Mouse (Mus musculus): ENCODE measurements around the gene Hs6st2. TPM values are rescaled to one million over a fixed set of nuclear protein-coding genes. Genes with fewer than 3 reads are reported as not detected.

Hs6st2 gene
- total and polyA plus RNA-seq, 3 experiments = not detected

- Histone ChIP-seq H3K9ac (ENCODE audit: insufficient read depth, low read depth) (no peak overlapping the region), H3K4me1 (ENCODE audit: control insufficient read depth in 1 of 2, insufficient read depth in 2 of 2) (no peaks in the 10 kb centered on the region), H3K36me3 (replicated peaks in 1 of 2; ENCODE audit: control insufficient read depth in 1 of 2, insufficient read depth in 1 of 2, low read length in 1 of 2) (no peaks in the 10 kb centered on the region), H3K4me2 (ENCODE audit: insufficient read depth, low read depth, poor library complexity, severe bottlenecking) (no peak overlapping the region), H3K9me3 (replicated peaks; ENCODE audit: low read length) (no peaks in the 10 kb centered on the region), H3K79me2 (replicated peaks; ENCODE audit: control insufficient read depth, extremely low read depth, insufficient read depth, poor library complexity, severe bottlenecking) (no peaks in the 10 kb centered on the region), H3K4me3 (replicated peaks in 1 of 3; ENCODE audit: low read depth in 2 of 3, low read length in 2 of 3, poor library complexity in 1 of 3) (no peak overlapping the region), H3K27me3 (replicated peaks) (no peaks in the 10 kb centered on the region), H3K27ac (ENCODE audit: insufficient read depth, low read depth) (no peak overlapping the region)
- no peak for TF ChIP-seq ZMIZ1 (IDR thresholded peaks at IDR 0.05; ENCODE audit: low read depth, low read length)
- DNase-seq (ENCODE audit: extremely low read depth) = no peak
- in situ Hi-C loops (cut with MboI; ENCODE audit: low pct_ligation_motif_present, low pct_unique_long_range_greater_than_20kb, low sequenced_read_pairs) = no loop called here
- dilution Hi-C loops (cut with MboI; ENCODE audit: extremely low pct_ligation_motif_present, extremely low pct_unique_long_range_greater_than_20kb, low sequenced_read_pairs) = no loop called here
Observed at GRCm38 (mm10) chrX:51581704-51582103, 100.0 kb downstream of the Hs6st2 start.

GRCm38 (mm10) chrX:51561880-51562279 lies 119.8 kb downstream of the Hs6st2 start:
- no peaks in the 10 kb centered on the region for H3K27me3 ChIP-seq (replicated peaks)
- H3K79me2 ChIP-seq (replicated peaks; ENCODE audit: control insufficient read depth, extremely low read depth, insufficient read depth, poor library complexity, severe bottlenecking) = no peaks in the 10 kb centered on the region
- H3K27ac ChIP-seq (ENCODE audit: insufficient read depth, low read depth) = no peak overlapping the region
- no peak for TF ChIP-seq TBP (conservative IDR thresholded peaks at IDR 0.05; ENCODE audit: low read depth, low read length)
- no peak for TF ChIP-seq TCF12 (IDR thresholded peaks at IDR 0.05; ENCODE audit: low read depth, low read length)
- no peak for TF ChIP-seq NRF1 (IDR thresholded peaks at IDR 0.05; ENCODE audit: low read depth, low read length)
- TF ChIP-seq ZC3H11A (IDR thresholded peaks at IDR 0.05; ENCODE audit: low read depth, low read length) = no peak
- TF ChIP-seq ZNF384 (IDR thresholded peaks at IDR 0.05; ENCODE audit: low read depth, low read length) = no peak
- TF ChIP-seq MYC (IDR thresholded peaks at IDR 0.05; ENCODE audit: low read depth, low read length) = no peak
- TF ChIP-seq USF1 (IDR thresholded peaks at IDR 0.05; ENCODE audit: low read depth, low read length) = no peak
- no peak for TF ChIP-seq POLR2A (IDR thresholded peaks at IDR 0.05; ENCODE audit: low read depth, low read length)
- TF ChIP-seq CHD1 (IDR thresholded peaks at IDR 0.05; ENCODE audit: low read depth, low read length) = no peak
- TF ChIP-seq IRF4 (IDR thresholded peaks at IDR 0.05; ENCODE audit: low read depth, low read length) = no peak
- TF ChIP-seq USF2 (conservative IDR thresholded peaks at IDR 0.05; ENCODE audit: low read depth, low read length) = no peak
- no peak for TF ChIP-seq RCOR1 (conservative IDR thresholded peaks at IDR 0.05; ENCODE audit: low read depth, low read length)
- no peak for TF ChIP-seq ZKSCAN1 (IDR thresholded peaks at IDR 0.05; ENCODE audit: borderline replicate concordance, low read depth, low read length)
- TF ChIP-seq JUND (conservative IDR thresholded peaks at IDR 0.05; ENCODE audit: low read depth, low read length) = no peak
- TF ChIP-seq MXI1 (IDR thresholded peaks at IDR 0.05; ENCODE audit: low read depth, low read length) = no peak
- no peak for TF ChIP-seq PAX5 (IDR thresholded peaks at IDR 0.05; ENCODE audit: low read length)
- in situ Hi-C loops (cut with MboI; ENCODE audit: low pct_ligation_motif_present, low pct_unique_long_range_greater_than_20kb, low sequenced_read_pairs) (no loop called here), dilution Hi-C loops (cut with MboI; ENCODE audit: extremely low pct_ligation_motif_present, extremely low pct_unique_long_range_greater_than_20kb, low sequenced_read_pairs) (no loop called here)
- no peak overlapping the region for H3K4me3 ChIP-seq (replicated peaks in 1 of 3; ENCODE audit: low read depth in 2 of 3, low read length in 2 of 3, poor library complexity in 1 of 3)
- H3K9me3 ChIP-seq (replicated peaks; ENCODE audit: low read length) = no peaks in the 10 kb centered on the region
- H3K4me1 ChIP-seq (ENCODE audit: control insufficient read depth in 1 of 2, insufficient read depth in 2 of 2) = no peaks in the 10 kb centered on the region
- no peak overlapping the region for H3K4me2 ChIP-seq (ENCODE audit: insufficient read depth, low read depth, poor library complexity, severe bottlenecking)
- no peak overlapping the region for H3K9ac ChIP-seq (ENCODE audit: insufficient read depth, low read depth)
- DNase-seq (ENCODE audit: extremely low read depth) = no peak
- H3K36me3 ChIP-seq (replicated peaks in 1 of 2; ENCODE audit: control insufficient read depth in 1 of 2, insufficient read depth in 1 of 2, low read length in 1 of 2) = no peaks in the 10 kb centered on the region
